Mouse (Mus musculus): ENCODE data around the gene Phb2.

- TF ChIP-seq CTCF (IDR thresholded peaks at IDR 0.05 in 2 of 3, conservative IDR thresholded peaks at IDR 0.05 in 1 of 3; ENCODE audit: control insufficient read depth in 1 of 3, insufficient read depth in 1 of 3, low read depth in 2 of 3, low read length in 3 of 3, poor library complexity in 1 of 3, severe bottlenecking in 1 of 3): no peak
- no peak for TF ChIP-seq POLR2A (IDR thresholded peaks at IDR 0.05; ENCODE audit: control insufficient read depth in 1 of 2, insufficient read depth in 1 of 2, low read depth in 1 of 2, low read length in 2 of 2, poor library complexity in 1 of 2)
- no peak for TF ChIP-seq MEF2A (IDR thresholded peaks at IDR 0.05; ENCODE audit: extremely low read depth, insufficient replicate concordance, low read depth, low read length, poor library complexity, severe bottlenecking)
- no peak for TF ChIP-seq SIN3A (IDR thresholded peaks at IDR 0.05; ENCODE audit: low read length)
- TF ChIP-seq E2F4 (IDR thresholded peaks at IDR 0.05; ENCODE audit: borderline replicate concordance, low read depth, low read length): no peak
- no peak for TF ChIP-seq EP300 (IDR thresholded peaks at IDR 0.05; ENCODE audit: low read depth in 1 of 2, low read length in 2 of 2)
- no peak for TF ChIP-seq GATA1 (IDR thresholded peaks at IDR 0.05; ENCODE audit: low read depth, low read length)
- TF ChIP-seq RAD21 (IDR thresholded peaks at IDR 0.05; ENCODE audit: low read depth, low read length): no peak
These were observed 10.8 kb downstream of the Phb2 start for GRCm38 (mm10) chr6:124722876-124723473.
